ENCODE assay signal across 10 mouse cellular contexts in genomic region chr7:132715259-132715658, GRCm38 (mm10).
DNase-seq lines count a peak whose midpoint lies in the region; ATAC-seq and TF ChIP-seq lines count a peak whose summit lies in the region.
"Had no signal": no experiment of that assay in that cellular context is flagged by ENCODE, and none has a peak within 500 bp of the region (broad histone marks: within the 10 kb centered on the region; RNA-seq: fewer than 3 reads in every experiment).

No protein-coding gene starts in this region.

- H3K4me2 ChIP-seq in heart, embryonic 15.5 days, result no peak overlapping the region
- H3K4me2 ChIP-seq in liver, postnatal 0 days (ENCODE audit: low read depth, low read length), result no peak overlapping the region
- no peak overlapping the region for H3K4me2 ChIP-seq in embryonic facial prominence, embryonic 15.5 days (replicated peaks)
- H3K4me2 ChIP-seq in midbrain, embryonic 16.5 days (ENCODE audit: low read length), result no peak overlapping the region

- H3K27ac ChIP-seq in heart, embryonic 15.5 days, result peak overlapping the region; percentile 98
- H3K27ac ChIP-seq in liver, postnatal 0 days (ENCODE audit: low read depth), result peak overlapping the region; percentile 89; the same call in 1 of the 2 replicates
- H3K27ac ChIP-seq in embryonic facial prominence, embryonic 15.5 days (replicated peaks), result peak overlapping the region; percentile 86
- H3K27ac ChIP-seq in midbrain, embryonic 16.5 days (ENCODE audit: low read length), result peak overlapping the region; percentile 49

- H3K9ac ChIP-seq in heart, embryonic 15.5 days, result no peak overlapping the region
- no peak overlapping the region for H3K9ac ChIP-seq in liver, postnatal 0 days (replicated peaks)
- no peak overlapping the region for H3K9ac ChIP-seq in embryonic facial prominence, embryonic 15.5 days
- H3K9ac ChIP-seq in midbrain, embryonic 16.5 days (ENCODE audit: low read depth, low read length), result no peak overlapping the region

- H3K36me3 ChIP-seq in heart, embryonic 15.5 days, result no peaks in the 10 kb centered on the region; the same call in 1 of the 2 replicates
- peaks cover 64% of the 10 kb centered on the region for H3K36me3 ChIP-seq in liver, postnatal 0 days (replicated peaks; ENCODE audit: insufficient read depth, low read length)
- H3K36me3 ChIP-seq in embryonic facial prominence, embryonic 15.5 days, result 0 out of 2 replicates have a peak, but pooled peaks cover 2% of the 10 kb centered on the region
- H3K36me3 ChIP-seq in midbrain, embryonic 16.5 days (ENCODE audit: control insufficient read depth, insufficient read depth, low read length), result no peaks in the 10 kb centered on the region

- no peak for TF ChIP-seq EP300 in liver, postnatal 0 days (IDR thresholded peaks at IDR 0.05; ENCODE audit: low read depth)

- H3K27me3 ChIP-seq in heart, embryonic 15.5 days, result no peaks in the 10 kb centered on the region
- no peaks in the 10 kb centered on the region for H3K27me3 ChIP-seq in liver, postnatal 0 days (ENCODE audit: insufficient read depth, low read length)
- H3K27me3 ChIP-seq in embryonic facial prominence, embryonic 15.5 days, result no peaks in the 10 kb centered on the region
- H3K27me3 ChIP-seq in midbrain, embryonic 16.5 days (ENCODE audit: control insufficient read depth, insufficient read depth, low read depth, low read length), result no peaks in the 10 kb centered on the region

- no peak for ATAC-seq in heart, embryonic 15.5 days (replicated peaks; ENCODE audit: insufficient number of reproducible peaks, insufficient read depth, low FRiP score, low read depth)
- no peak for ATAC-seq in liver, postnatal 0 days
- no peak for ATAC-seq in embryonic facial prominence, embryonic 15.5 days (ENCODE audit: insufficient number of reproducible peaks, low FRiP score, low TSS enrichment, low read depth)
- ATAC-seq in midbrain, embryonic 16.5 days, result no peak

- no peaks in the 10 kb centered on the region for H3K9me3 ChIP-seq in heart, embryonic 15.5 days (replicated peaks)
- no peaks in the 10 kb centered on the region for H3K9me3 ChIP-seq in liver, postnatal 0 days (ENCODE audit: low read length)
- no peaks in the 10 kb centered on the region for H3K9me3 ChIP-seq in embryonic facial prominence, embryonic 15.5 days (replicated peaks)
- H3K9me3 ChIP-seq in midbrain, embryonic 16.5 days (replicated peaks; ENCODE audit: control insufficient read depth, low read length, poor library complexity, severe bottlenecking), result no peaks in the 10 kb centered on the region

- DNase-seq in heart, postnatal 4 days, result no peak
- DNase-seq in liver, postnatal 0 days, result no peak
- no peak for DNase-seq in liver
- DNase-seq in layer of hippocampus, adult 18-20 months (ENCODE audit: low spot score in 2 of 2), result no peak
- no peak for DNase-seq in gastrocnemius, adult 8-10 months (ENCODE audit: low spot score in 2 of 2)
- DNase-seq: lung, postnatal 10 days had no signal

- WGBS in heart, embryonic 15.5 days, result 90% methylated on average over 4 of the region's 4 CpGs
- 94% methylated on average over 4 of the region's 4 CpGs for WGBS in liver, postnatal 0 days (ENCODE audit: insufficient replicate concordance)
- WGBS in embryonic facial prominence, embryonic 15.5 days, result 90% methylated on average over 4 of the region's 4 CpGs
- WGBS in midbrain, embryonic 16.5 days, result 98% methylated on average over 4 of the region's 4 CpGs

- H3K4me3 ChIP-seq in heart, embryonic 15.5 days, result no peak overlapping the region
- H3K4me3 ChIP-seq in liver, postnatal 0 days (ENCODE audit: low read depth, low read length), result no peak overlapping the region
- H3K4me3 ChIP-seq in embryonic facial prominence, embryonic 15.5 days (replicated peaks), result no peak overlapping the region
- H3K4me3 ChIP-seq in midbrain, embryonic 16.5 days (ENCODE audit: low read depth, low read length), result no peak overlapping the region
- H3K4me3 ChIP-seq: erythroblast, embryonic 14.5 days had no signal

- H3K4me1 ChIP-seq in heart, embryonic 15.5 days (replicated peaks), result peaks cover 52% of the 10 kb centered on the region
- H3K4me1 ChIP-seq in liver, postnatal 0 days (ENCODE audit: insufficient read depth), result peaks cover 48% of the 10 kb centered on the region
- peaks cover 58% of the 10 kb centered on the region for H3K4me1 ChIP-seq in embryonic facial prominence, embryonic 15.5 days
- peaks cover 18% of the 10 kb centered on the region for H3K4me1 ChIP-seq in midbrain, embryonic 16.5 days (ENCODE audit: control insufficient read depth, insufficient read depth, low read length)

- TF ChIP-seq CTCF in liver, postnatal 0 days (IDR thresholded peaks at IDR 0.05; ENCODE audit: low read depth), result no peak
